Mouse (Mus musculus) left cerebral cortex, adult 18-20 months (tissue): ENCODE data around the gene AI413582. TPM values are rescaled to one million over a fixed set of nuclear protein-coding genes. Genes with fewer than 3 reads are reported as not detected.

Source experiments
- DNase-seq, 2 experiments: peaks; one replicate each; pipeline ENCODE4 v3.0.0; 2021 to 2022; ENCODE audit warnings: low spot score in 2 of 2, mixed read lengths in 1 of 2
- total RNA-seq, 2 experiments: library from RNA; stranded (reverse); gene quantifications; 2 replicates each; pipeline ENCODE4 v1.2.3; 2021

The AI413582 gene
- total RNA-seq, 2 experiments from 2014 or later = 83.2 to 92.5 TPM

DNA sequence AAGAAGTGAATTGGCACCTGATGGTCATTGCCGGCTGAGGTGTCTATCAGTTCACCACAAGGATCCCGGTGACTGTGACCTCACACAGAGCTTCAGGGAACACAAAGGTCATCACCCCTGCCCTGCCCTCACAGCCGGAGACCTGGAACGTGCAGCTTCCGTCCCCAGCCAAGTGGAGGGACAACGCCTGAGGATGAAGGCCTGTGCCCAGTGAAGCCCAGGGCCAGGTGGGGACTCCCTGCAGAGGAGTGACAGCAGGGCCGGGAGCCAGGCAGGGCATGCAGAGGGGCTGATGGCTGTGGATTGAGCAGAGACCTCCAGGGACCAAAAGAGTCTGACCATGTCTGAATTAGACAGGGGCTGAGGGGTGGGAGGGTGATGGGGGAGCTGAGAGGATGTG, 42.4 kb downstream of the AI413582 start:
- DNase-seq = no peak

DNA sequence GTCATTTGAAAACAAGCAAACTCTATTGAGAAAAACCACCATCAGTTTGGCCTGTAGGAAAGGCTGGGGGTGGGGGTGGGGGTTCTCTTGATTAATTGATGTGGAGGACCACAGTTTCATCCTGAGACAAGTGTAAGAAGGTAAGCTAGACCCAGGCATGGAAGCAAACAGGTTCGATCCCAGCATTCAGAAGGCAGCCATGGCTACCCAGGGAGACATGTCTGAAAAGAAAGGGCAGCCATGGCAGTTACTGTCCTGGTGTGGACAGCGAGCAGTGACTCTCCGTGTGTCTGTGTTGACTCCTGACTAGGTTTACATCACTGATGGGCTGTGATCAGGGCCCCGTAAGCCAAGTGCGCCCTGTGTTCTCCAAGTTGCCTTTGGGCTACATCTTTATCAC, 44.3 kb downstream of the AI413582 start, which contains the start of gene Grm4:
Grm4 (minus strand) TSS at position 101 of the 400 bp plus-strand sequence.
- DNase-seq = no peak

DNA sequence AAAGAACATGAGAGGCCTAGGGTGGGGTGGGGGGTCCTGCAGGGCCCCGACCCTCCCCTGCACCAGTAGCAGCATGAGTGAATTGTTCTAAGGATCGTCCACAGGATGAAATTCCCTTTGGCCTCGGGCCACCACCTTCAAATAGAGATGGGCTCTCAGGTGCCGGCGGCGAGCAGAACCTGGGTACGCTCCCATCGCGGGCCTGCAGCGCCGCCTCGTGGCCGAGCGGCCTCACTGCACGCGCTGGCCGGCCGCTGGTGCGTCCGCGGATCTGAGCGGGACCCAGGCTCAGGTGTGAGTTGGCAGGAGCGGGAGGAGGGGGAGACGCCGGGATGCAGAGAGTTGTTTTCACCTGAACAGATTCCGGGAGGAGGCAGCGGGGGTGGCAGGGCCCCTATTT, 45.0 kb downstream of the AI413582 start:
- peak; percentile 54 to 67 for DNase-seq

DNA sequence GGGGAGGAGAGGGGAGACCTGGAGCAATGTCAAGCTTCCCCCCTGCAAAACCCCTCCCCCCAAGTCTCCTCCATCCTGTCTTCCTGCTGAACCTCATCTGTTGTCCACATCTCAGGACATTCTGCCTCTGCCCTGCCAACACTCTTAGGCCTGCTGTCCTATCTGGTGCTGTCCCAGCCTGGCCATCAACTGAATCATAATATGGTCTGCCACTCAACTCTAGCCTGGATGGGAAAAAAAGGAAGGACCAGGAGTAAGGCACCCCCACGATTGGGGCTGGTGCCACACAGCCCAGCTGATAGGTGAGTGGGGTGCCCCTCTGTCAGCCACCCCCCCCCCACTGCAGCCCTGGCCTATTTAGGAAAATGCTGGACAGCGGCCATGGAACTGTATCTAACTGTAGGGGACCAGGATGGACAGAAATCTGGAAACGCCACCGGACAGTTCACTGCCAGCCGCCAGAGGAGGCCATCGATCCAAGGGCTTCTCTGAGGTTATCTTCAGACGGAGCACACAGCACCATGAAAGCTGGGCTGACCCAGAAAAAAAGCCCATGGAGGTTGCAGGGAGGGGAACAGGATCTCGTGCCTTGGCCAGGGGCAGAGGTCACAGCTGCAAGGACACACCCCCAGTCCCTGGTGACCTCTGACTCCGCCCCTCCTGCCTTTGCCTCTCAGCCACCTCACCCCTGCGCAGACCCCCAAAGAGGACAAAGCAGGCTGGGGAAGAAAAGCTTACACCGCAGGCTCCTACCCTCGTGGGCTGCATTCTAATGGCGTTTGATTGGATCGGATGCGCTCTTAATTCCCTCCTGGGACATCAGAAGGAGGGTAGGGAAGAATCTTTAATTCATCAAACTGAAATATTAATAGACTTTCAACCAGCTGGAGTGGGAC, 46.6 kb downstream of the AI413582 start:
- DNase-seq = no peak

DNA sequence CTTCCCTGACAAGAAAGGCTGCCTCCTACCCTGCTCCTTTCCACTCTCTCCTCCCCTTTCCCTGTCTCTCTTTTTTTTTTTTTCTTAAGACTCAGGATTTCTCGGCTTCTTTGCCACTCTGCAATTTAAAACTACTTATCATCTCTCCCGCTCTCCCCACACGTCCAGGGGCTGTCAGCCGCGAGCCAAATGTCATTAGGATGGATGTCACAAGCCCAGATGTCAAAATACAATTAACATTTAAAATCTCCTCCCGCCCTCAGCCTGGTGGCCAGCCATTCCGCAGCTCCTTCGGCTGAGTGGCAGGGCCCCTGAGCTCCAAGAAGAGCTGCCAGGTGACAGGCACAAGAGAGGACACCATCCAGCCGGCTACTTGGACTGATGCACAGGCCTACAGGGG, 47.3 kb downstream of the AI413582 start:
- DNase-seq = no peak

DNA sequence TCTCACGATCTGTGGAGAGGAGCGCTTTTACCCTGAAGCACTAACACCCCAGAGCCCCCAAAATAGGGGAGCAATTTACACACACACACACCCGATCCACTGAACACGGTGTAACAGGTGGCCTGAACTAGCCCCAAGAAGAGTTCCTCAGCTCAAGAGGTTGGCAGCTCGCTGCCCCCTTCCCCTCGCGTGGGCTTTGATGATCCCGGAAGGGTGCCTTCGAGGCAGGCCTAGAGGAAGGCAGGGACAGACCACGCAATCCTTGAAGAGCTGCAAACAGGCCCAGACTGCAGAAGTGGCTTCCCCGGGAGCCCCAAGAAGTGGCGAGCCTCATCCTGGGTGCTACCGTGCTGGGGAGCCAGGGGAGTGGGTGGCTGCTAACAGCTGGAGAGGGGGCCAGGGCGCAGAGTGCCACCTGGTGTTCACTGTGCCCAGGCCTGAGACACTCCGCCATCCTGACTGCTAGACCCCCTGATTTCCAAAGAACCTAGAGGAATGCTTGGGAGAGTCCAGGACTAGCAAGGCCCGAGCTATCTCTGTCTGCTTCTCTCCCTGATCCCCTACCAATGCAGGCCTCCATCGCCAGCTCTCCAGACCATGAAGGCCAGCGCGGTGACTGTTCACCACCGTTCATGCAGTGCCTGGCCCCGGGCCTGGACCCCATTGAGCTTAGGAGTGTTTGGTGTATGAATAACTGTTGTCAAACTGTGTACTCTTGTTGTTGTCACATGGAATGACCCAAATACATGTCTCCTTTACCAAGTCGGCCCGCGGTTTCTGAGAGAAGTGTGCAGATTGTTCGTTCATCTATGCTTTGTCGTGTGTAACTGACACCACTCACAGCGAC, 51.4 kb downstream of the AI413582 start:
- DNase-seq = no peak

Other genes starting within 250 kb of the AI413582 start
- 10 to 100 TPM; 22.3 to 27.6 TPM for gene Grm4, start 44.4 kb downstream of the AI413582 start, total RNA-seq
- gene Hmga1, start 9.3 kb downstream of the AI413582 start, total RNA-seq = 10 to 100 TPM; 50.7 to 58.9 TPM
- 100 to 1,000 TPM; 562 to 569 TPM for gene Nudt3, start 57.7 kb upstream of the AI413582 start, total RNA-seq
- not detected for gene RPS10-NUDT3, start 69.5 kb upstream of the AI413582 start, total RNA-seq
- 100 to 1,000 TPM; 498 to 500 TPM for gene Rps10, start 70.9 kb upstream of the AI413582 start, total RNA-seq
- 100 to 1,000 TPM; 429 to 433 TPM for gene Pacsin1, start 89.8 kb upstream of the AI413582 start, total RNA-seq
- under 1 TPM; 0.23 to 0.49 TPM for gene Spdef, start 163.2 kb upstream of the AI413582 start, total RNA-seq